In genomic region chr4:22495331-22496145, GRCm38 (mm10) we compare ENCODE assay signal across 9 mouse cellular contexts. TPM values are rescaled to one million over a fixed set of nuclear protein-coding genes. Genes with fewer than 3 reads are reported as not detected.
DNase-seq lines count a peak whose midpoint lies in the region; ATAC-seq and TF ChIP-seq lines count a peak whose summit lies in the region.
"Had no signal": no experiment of that assay in that cellular context is flagged by ENCODE, and none has a peak within 500 bp of the region (broad histone marks: within the 10 kb centered on the region; RNA-seq: fewer than 3 reads in every experiment).

No protein-coding gene starts in this region.

- no peaks in the 10 kb centered on the region for H3K9me3 ChIP-seq in intestine, embryonic 14.5 days (ENCODE audit: control insufficient read depth, low read length)
- H3K9me3 ChIP-seq in intestine, embryonic 15.5 days = no peaks in the 10 kb centered on the region
- no peaks in the 10 kb centered on the region for H3K9me3 ChIP-seq in forebrain, postnatal 0 days (ENCODE audit: low read length)
- no peaks in the 10 kb centered on the region for H3K9me3 ChIP-seq in midbrain, embryonic 12.5 days

- WGBS in intestine, embryonic 14.5 days = 1% methylated on average over 14 of the region's 15 CpGs
- under 1% methylated on average over 15 of the region's 15 CpGs for WGBS in intestine, embryonic 15.5 days
- 4% methylated on average over 15 of the region's 15 CpGs for WGBS in forebrain, postnatal 0 days
- under 1% methylated on average over 15 of the region's 15 CpGs for WGBS in midbrain, embryonic 12.5 days

- no peak for ATAC-seq in intestine, embryonic 14.5 days (replicated peaks; ENCODE audit: low FRiP score, low TSS enrichment, low read depth)
- ATAC-seq in intestine, embryonic 15.5 days = no peak
- no peak for ATAC-seq in forebrain, postnatal 0 days
- ATAC-seq in midbrain, embryonic 12.5 days (ENCODE audit: low FRiP score, low read depth) = no peak

- no peaks in the 10 kb centered on the region for H3K36me3 ChIP-seq in intestine, embryonic 14.5 days (ENCODE audit: control insufficient read depth, insufficient read depth, low read length)
- no peaks in the 10 kb centered on the region for H3K36me3 ChIP-seq in intestine, embryonic 15.5 days
- H3K36me3 ChIP-seq in forebrain, postnatal 0 days (ENCODE audit: insufficient read depth) = no peaks in the 10 kb centered on the region
- no peaks in the 10 kb centered on the region for H3K36me3 ChIP-seq in midbrain, embryonic 12.5 days

- peak overlapping the region; percentile 18; the same call in 1 of the 2 replicates for H3K4me2 ChIP-seq in intestine, embryonic 14.5 days (ENCODE audit: low read length)
- H3K4me2 ChIP-seq in intestine, embryonic 15.5 days (replicated peaks) = no peak overlapping the region
- peak overlapping the region; percentile 66 for H3K4me2 ChIP-seq in forebrain, postnatal 0 days (ENCODE audit: low read depth)
- H3K4me2 ChIP-seq in midbrain, embryonic 12.5 days (replicated peaks) = peak overlapping the region; percentile 77

- no peaks in the 10 kb centered on the region for H3K4me1 ChIP-seq in intestine, embryonic 14.5 days (replicated peaks; ENCODE audit: control insufficient read depth, insufficient read depth, low read length)
- H3K4me1 ChIP-seq in intestine, embryonic 15.5 days (replicated peaks) = peaks cover 7% of the 10 kb centered on the region; the same call in 1 of the 2 replicates
- 0 out of 2 replicates have a peak, but pooled peaks cover 6% of the 10 kb centered on the region for H3K4me1 ChIP-seq in forebrain, postnatal 0 days (ENCODE audit: insufficient read depth)
- H3K4me1 ChIP-seq in midbrain, embryonic 12.5 days = peaks cover 51% of the 10 kb centered on the region

- DNase-seq in intestine, embryonic 14.5 days (ENCODE audit: low spot score) = no peak
- DNase-seq in embryo, embryonic 11 days = peak; percentile 26
- DNase-seq in forebrain, postnatal 0 days = peak; percentile 51
- DNase-seq in right cerebral cortex, postnatal 4 days = no peak
- DNase-seq in cerebellum, adult 9-11 months = no peak
- no peak for DNase-seq in layer of hippocampus, adult 9-10 months (ENCODE audit: low spot score)
- DNase-seq: lung, postnatal 14 days had no signal

- H3K4me3 ChIP-seq in intestine, embryonic 14.5 days (ENCODE audit: low read depth, low read length) = no peak overlapping the region
- no peak overlapping the region for H3K4me3 ChIP-seq in intestine, embryonic 15.5 days (replicated peaks)
- peak overlapping the region; percentile 43 for H3K4me3 ChIP-seq in forebrain, postnatal 0 days (ENCODE audit: low read depth, low read length)
- peak overlapping the region; percentile 51 for H3K4me3 ChIP-seq in midbrain, embryonic 12.5 days

- peaks cover 99% of the 10 kb centered on the region for H3K27me3 ChIP-seq in intestine, embryonic 14.5 days (replicated peaks; ENCODE audit: control insufficient read depth, insufficient read depth, low read length)
- peaks cover 71% of the 10 kb centered on the region for H3K27me3 ChIP-seq in intestine, embryonic 15.5 days (replicated peaks)
- H3K27me3 ChIP-seq in forebrain, postnatal 0 days (ENCODE audit: insufficient read depth, low read length) = no peaks in the 10 kb centered on the region; the same call in 1 of the 2 replicates
- no peaks in the 10 kb centered on the region for H3K27me3 ChIP-seq in midbrain, embryonic 12.5 days

- H3K27ac ChIP-seq in intestine, embryonic 14.5 days (ENCODE audit: low read depth) = no peak overlapping the region
- H3K27ac ChIP-seq in intestine, embryonic 15.5 days = no peak overlapping the region
- peak overlapping the region; percentile 87 for H3K27ac ChIP-seq in forebrain, postnatal 0 days (ENCODE audit: low read depth, low read length)
- H3K27ac ChIP-seq in midbrain, embryonic 12.5 days (replicated peaks) = peak overlapping the region; percentile 98

- TF ChIP-seq CTCF in forebrain, postnatal 0 days (IDR thresholded peaks at IDR 0.05; ENCODE audit: low read depth) = no peak

- no peak overlapping the region for H3K9ac ChIP-seq in intestine, embryonic 14.5 days (ENCODE audit: low read length)
- H3K9ac ChIP-seq in intestine, embryonic 15.5 days = no peak overlapping the region
- H3K9ac ChIP-seq in forebrain, postnatal 0 days = peak overlapping the region; percentile 63
- H3K9ac ChIP-seq in midbrain, embryonic 12.5 days (replicated peaks) = peak overlapping the region; percentile 66

RNA-seq across cellular contexts. Expression of gene Pou3f2, which starts 7.4 kb away (rescaled TPM):
- polyA plus RNA-seq in intestine, embryonic 14.5 days (2014; fragmentation: Nextera tagmentation; extraction: Ambion mirVana) = not detected in 2 replicates
- 0.04 and 0.09 TPM in 2 replicates for polyA plus RNA-seq in intestine, embryonic 15.5 days (2015; fragmentation: Nextera tagmentation; extraction: Ambion mirVana)
- total RNA-seq in forebrain, postnatal 0 days (2014; rRNA removed) = 35.2 and 35.6 TPM in 2 replicates
- polyA plus RNA-seq in forebrain, postnatal 0 days (2015; fragmentation: Nextera tagmentation; extraction: Ambion mirVana) = 11.4 and 13.7 TPM in 2 replicates
- polyA plus RNA-seq in midbrain, embryonic 12.5 days (2016; fragmentation: Nextera tagmentation; extraction: Ambion mirVana) = 79.8 and 91.9 TPM in 2 replicates

Comparison
In these comparisons a context has a peak if more than half of its experiments do, and no peak if none do; other contexts are left out.
1. DNase-seq: peak in embryo, embryonic 11 days (single experiment) and forebrain, postnatal 0 days (single experiment); none in intestine, embryonic 14.5 days (single experiment), right cerebral cortex, postnatal 4 days (single experiment), cerebellum, adult 9-11 months (single experiment) and layer of hippocampus, adult 9-10 months (single experiment).
2. H3K27ac ChIP-seq: peak in forebrain, postnatal 0 days (single experiment) and midbrain, embryonic 12.5 days (single experiment); none in intestine, embryonic 14.5 days (single experiment) and intestine, embryonic 15.5 days (single experiment).
3. H3K4me3 ChIP-seq: peak in forebrain, postnatal 0 days (single experiment) and midbrain, embryonic 12.5 days (single experiment); none in intestine, embryonic 14.5 days (single experiment) and intestine, embryonic 15.5 days (single experiment).
4. H3K9ac ChIP-seq: peak in forebrain, postnatal 0 days (single experiment) and midbrain, embryonic 12.5 days (single experiment); none in intestine, embryonic 14.5 days (single experiment) and intestine, embryonic 15.5 days (single experiment).
5. RNA of gene Pou3f2, which starts 7.4 kb away (polyA plus RNA-seq): 79.8 to 91.9 TPM in midbrain, embryonic 12.5 days and 11.4 to 13.7 TPM in forebrain, postnatal 0 days; 0.04 to 0.09 TPM in intestine, embryonic 15.5 days and not detected in intestine, embryonic 14.5 days; every median in the first group is over 10 times any median in the second.